Mouse (Mus musculus) layer of hippocampus, adult 18-20 months (tissue): ENCODE data around the gene Adam1b. TPM values are rescaled to one million over a fixed set of nuclear protein-coding genes. Genes with fewer than 3 reads are reported as not detected.

ENCODE experiments used
- DNase-seq, 2 experiments: peaks; one replicate each; pipeline ENCODE4 v3.0.0; 2022; ENCODE audit warnings: low spot score in 2 of 2
- total RNA-seq, 2 experiments: library from RNA; stranded (reverse); gene quantifications; 2 replicates each; pipeline ENCODE4 v1.2.3; 2021

Gene Adam1b
- total RNA-seq, 2 experiments from 2014 or later = 0.10 TPM; not detected in 1

DNA sequence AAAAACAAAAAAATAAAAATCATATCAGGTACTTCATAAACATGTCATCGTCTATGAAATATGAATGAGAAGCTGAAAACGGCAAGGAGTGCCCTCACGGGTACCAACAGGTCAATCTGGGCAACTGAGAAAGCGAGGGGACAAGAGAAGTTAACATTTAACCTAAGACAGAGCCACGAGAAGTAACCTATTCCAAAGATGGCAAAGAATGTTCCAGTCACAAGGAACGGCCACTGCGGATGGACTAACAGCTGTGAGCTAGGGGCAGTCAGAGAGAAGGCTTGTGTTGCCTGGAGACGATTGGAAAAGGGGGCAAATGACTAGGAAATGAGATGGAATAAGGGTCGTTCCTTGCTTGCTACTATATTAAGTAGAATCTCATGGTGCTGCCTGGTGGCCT, 52.8 kb downstream of the Adam1b start:
- no peak for DNase-seq

Other genes with a start within 250 kb of the Adam1b start
- 10 to 100 TPM; 73.2 to 74.7 TPM for gene Trafd1, start 117.8 kb downstream of the Adam1b start, total RNA-seq
- gene Naa25, start 105.5 kb downstream of the Adam1b start, total RNA-seq = 10 to 100 TPM; 39.4 to 39.8 TPM
- gene Tmem116, start 51.5 kb downstream of the Adam1b start, total RNA-seq = 1 to 10 TPM; 8.4 to 8.9 TPM
- gene Erp29, start 50.9 kb downstream of the Adam1b start, total RNA-seq = 100 to 1,000 TPM; 140 to 150 TPM
- 10 to 100 TPM; 17.0 to 19.6 TPM for gene Adam1a, start 42.0 kb upstream of the Adam1b start, total RNA-seq
- gene Gm42878, start 42.0 kb upstream of the Adam1b start, total RNA-seq = not detected
- 10 to 100 TPM; 59.6 to 63.1 TPM for gene Mapkapk5, start 42.5 kb upstream of the Adam1b start, total RNA-seq
- gene Aldh2, start 90.4 kb upstream of the Adam1b start, total RNA-seq = 100 to 1,000 TPM; 136 to 161 TPM
- gene Acad12, start 115.5 kb upstream of the Adam1b start, total RNA-seq = 1 to 10 TPM; 6.1 to 6.8 TPM
- 1 to 10 TPM; 3.7 to 5.8 TPM for gene Acad10, start 157.1 kb upstream of the Adam1b start, total RNA-seq
- gene Brap, start 157.1 kb upstream of the Adam1b start, total RNA-seq = 10 to 100 TPM; 67.4 to 67.7 TPM
- gene Atxn2, start 207.9 kb upstream of the Adam1b start, total RNA-seq = 100 to 1,000 TPM; 212 to 241 TPM